Mouse (Mus musculus) layer of hippocampus, postnatal 14 days (tissue): Measurements from ENCODE around the gene Sppl2a. TPM values are rescaled to one million over a fixed set of nuclear protein-coding genes. Genes with fewer than 3 reads are reported as not detected.
"Not testable (repeated sequence)": the region's sequence is repeated elsewhere in the genome, so short reads cannot be mapped to it uniquely, and the experiment has no call there.

Experiments
- DNase-seq, 2 experiments: peaks; one replicate each; pipeline ENCODE4 v3.0.0; 2021 to 2022; ENCODE audit warnings: low spot score in 2 of 2, mixed read lengths in 1 of 2
- long read RNA-seq, 2 experiments: library from polyadenylated mRNA; stranded (forward); transcript quantifications; one replicate each; pipeline ENCODE4 v2.0.0; 2021
- total RNA-seq, 2 experiments: library from RNA; stranded (reverse); gene quantifications; 2 replicates each; pipeline ENCODE4 v1.2.3; 2021

Sppl2a gene
- 10 to 100 TPM; 31.6 to 32.7 TPM for total RNA-seq
- long read RNA-seq, experiment 1, full-length matches to known transcripts: 2 of 3 reads
- long read RNA-seq, experiment 1, partial matches to known transcripts: 1 of 3 reads
- long read RNA-seq, experiment 1, other reads (novel, unspliced or antisense): 0 of 3 reads
- long read RNA-seq, experiment 2, full-length matches to known transcripts: 3 of 7 reads
- long read RNA-seq, experiment 2, partial matches to known transcripts: 1 of 7 reads
- long read RNA-seq, experiment 2, other reads (novel, unspliced or antisense): 3 of 7 reads

- peak; percentile 85 to 89 for DNase-seq
These were observed at the start of gene Sppl2a for GRCm38 (mm10) chr2:126932897-126933641. Sppl2a (minus strand) TSS chr2:126933235.

GRCm38 (mm10) chr2:126977428-126977827 lies 44.4 kb upstream of the Sppl2a start:
- DNase-seq: no peak

- DNase-seq: no peak
These were observed 28.7 kb upstream of the Sppl2a start for GRCm38 (mm10) chr2:126961696-126962095.

DNA sequence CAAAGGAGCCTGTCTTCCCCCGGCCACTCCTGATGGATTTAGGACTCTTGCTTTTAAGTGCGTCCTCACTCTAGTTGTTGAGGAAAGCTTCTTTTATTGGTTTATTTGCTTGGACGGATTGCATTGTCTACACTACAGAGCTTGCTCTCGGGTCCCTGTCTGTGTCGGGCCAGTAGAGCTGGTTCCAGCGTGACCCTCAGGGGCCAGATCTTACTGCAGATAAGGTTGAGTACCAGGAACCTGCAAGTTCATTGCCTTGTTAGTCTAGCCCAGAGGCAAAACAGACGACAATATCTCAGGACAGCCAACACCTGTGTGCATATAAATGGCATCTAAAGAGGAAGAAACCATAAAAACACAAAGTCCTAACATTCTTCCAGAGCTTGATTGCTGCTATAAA lies 22.6 kb upstream of the Sppl2a start:
- DNase-seq: no peak

GRCm38 (mm10) chr2:126951085-126951484 lies 18.1 kb upstream of the Sppl2a start:
- DNase-seq: no peak

DNA sequence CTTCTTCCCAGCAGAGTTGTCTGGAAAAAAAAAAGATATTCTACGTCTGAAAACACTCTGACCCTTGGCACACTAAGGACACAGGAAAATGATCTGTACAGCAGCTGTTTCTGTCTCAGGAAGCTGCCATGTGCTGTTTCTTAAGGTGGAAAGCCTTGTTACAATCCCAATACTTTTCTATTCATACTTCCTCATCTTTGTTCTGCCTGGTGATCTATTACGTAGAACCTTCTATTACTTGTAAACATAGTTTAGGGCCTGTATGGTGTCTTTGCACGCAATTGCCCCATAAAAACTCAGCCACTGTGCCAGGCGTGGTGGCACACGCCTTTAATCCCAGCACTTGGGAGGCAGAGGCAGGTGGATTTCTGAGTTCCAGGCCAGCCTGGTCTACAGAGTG lies 17.4 kb upstream of the Sppl2a start:
- no peak for DNase-seq

- no peak for DNase-seq
These were observed 16.8 kb upstream of the Sppl2a start for GRCm38 (mm10) chr2:126949856-126950255.

GRCm38 (mm10) chr2:126949297-126949696 lies 16.3 kb upstream of the Sppl2a start:
- not testable (repeated sequence) for DNase-seq

DNA sequence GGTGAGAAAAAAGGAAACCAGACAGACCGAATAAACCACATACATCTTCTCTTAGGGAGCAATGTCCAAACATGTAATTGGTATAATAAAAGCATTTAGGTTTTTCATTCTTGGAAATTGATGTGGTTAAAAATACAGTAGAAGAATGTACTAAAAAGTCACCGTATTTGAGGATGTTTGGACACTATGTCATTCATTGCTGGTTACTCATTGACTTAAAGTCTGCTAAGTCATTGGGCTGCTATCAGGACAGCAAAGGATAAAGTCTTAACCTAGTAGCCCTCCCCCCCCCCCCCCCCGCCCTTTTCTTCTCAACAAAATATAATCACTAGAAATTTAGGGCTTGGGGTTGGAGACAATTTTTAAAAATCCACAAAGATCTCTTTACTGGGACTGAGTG lies 15.2 kb upstream of the Sppl2a start:
- no peak for DNase-seq

DNA sequence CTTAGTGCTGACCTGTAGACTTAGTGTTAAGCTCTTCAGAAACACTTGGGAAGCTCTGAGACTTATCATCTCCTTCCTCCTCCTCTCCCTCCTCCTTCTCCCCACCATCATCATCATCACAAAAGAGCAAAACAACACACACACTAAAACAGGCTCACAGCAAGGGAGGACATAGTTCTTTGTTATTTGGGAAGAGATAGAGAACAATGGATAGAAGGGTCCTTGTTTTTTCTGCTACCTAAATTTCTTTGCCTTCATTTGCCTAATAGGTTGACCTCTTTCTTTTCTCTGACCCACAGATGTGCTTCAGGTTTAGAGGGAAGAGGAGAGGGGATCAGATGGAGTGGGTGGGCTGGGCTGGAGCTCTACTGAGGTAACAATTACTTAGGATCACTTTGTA lies 14.6 kb upstream of the Sppl2a start:
- no peak for DNase-seq

GRCm38 (mm10) chr2:126943211-126943610 lies 10.2 kb upstream of the Sppl2a start:
- DNase-seq: no peak

- DNase-seq: no peak
These were observed 7.4 kb upstream of the Sppl2a start for GRCm38 (mm10) chr2:126940314-126940866.

GRCm38 (mm10) chr2:126938069-126938468 lies 5.0 kb upstream of the Sppl2a start:
- DNase-seq: no peak

- no peak for DNase-seq
These were observed 886 bp upstream of the Sppl2a start for GRCm38 (mm10) chr2:126933921-126934320.

DNA sequence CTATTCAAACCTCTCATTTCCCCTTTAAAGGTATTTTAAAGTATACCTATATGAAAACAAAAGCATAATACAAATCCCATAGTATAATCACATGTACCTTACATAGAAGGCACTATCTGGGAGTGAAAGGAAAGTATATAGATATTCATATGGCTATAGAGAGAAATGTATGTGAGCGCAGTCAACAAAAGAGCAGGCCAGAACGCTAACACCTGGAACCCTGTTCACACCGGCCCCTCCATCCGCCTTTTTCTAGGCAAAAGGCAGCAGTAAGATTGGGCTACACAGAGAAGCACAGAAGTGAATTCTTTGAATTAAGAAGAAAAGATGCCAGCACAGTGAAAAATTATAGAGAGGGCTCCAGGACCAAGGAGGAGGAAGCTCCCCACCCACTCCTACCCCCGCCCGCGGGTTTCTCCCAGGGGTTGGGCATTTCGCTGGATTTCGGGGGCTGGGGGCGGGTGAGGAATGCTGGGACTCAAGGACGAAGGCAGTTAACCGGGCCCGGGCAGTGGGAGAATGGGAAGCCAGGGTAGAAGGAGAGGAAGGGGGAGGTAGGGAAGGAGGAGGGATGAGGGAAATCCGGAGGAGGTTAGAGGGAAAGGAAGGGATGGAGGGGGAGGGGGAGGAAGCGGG lies 656 bp downstream of the Sppl2a start:
- no peak for DNase-seq

DNA sequence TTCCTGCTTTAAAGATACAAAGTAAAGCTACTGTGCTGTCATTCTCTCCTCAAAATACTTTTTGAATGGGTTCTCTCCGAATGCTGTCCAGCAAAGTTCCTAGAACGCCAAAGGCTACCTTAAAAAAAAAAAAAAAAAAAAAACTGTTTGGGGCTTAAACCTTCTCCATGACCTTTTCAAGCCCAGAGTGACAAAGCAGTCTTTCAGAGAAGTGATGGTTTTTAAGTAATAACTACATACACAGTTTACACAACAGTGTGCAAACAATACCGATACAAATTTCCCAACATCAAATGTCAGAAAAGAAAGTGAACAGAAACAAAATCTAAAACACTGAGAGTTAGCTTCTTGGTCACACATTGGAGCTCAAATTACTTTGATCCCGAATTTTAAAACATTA lies 1.3 kb downstream of the Sppl2a start:
- no peak for DNase-seq

DNA sequence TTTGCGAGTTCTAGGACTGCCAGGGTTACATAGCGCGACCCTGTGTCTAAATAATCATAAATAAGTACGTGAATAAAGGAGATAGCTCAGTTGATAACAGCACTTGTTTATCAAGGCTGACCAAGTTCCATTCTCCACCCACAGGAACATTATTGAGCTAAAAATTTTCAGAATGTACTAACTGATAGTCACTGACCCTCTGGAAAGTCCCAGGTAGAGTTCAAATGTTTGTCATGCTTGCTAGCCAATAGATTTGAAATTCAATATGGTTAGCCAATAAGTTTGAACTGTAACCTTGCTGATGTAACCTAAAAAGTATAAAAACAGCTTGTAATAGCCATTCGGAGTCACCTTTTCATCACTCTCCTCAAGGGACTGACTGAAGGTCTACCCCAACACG lies 4.4 kb downstream of the Sppl2a start:
- DNase-seq: no peak

- DNase-seq: no peak
These were observed 12.5 kb downstream of the Sppl2a start for GRCm38 (mm10) chr2:126920358-126921060.

DNA sequence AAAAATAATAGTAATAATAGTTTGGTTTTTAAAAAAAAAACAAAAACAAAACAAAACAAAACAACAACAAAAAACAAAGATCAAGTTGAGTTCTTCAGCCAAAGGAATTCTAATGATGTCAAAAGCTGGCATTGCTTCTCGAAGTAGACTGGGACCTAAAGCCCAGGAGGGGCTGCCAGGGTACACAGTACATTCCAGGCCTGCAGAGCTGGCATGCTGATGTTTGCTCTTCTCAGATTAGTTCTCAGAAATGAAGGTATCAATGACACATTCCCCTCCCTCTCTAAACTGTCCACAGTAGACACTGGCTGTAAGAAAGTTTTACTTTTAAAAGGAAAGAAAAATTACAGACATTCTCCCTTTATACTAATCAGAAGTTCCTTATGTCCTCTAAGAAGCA lies 16.8 kb downstream of the Sppl2a start:
- DNase-seq: no peak

- DNase-seq: no peak
These were observed 18.9 kb downstream of the Sppl2a start for GRCm38 (mm10) chr2:126914096-126914495.

DNA sequence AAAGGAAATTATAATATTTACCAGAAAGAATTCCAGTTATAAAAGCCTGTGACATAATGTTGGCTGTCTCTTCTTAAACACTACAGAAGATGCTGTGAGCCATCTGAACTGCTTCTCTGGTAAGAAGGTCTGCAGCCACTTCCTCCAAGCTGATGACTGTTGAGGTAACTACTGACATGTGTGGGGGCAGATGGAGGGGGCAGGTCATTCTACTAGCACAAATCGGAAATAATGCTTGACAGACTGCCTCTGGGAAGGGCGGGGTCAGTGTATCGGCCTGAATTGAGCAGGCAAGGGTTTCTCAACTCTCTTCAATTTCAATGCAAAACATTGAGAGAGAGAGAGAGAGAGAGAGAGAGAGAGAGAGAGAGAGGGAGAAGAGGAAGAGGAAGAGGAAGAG lies 28.9 kb downstream of the Sppl2a start:
- DNase-seq: no peak
